Mouse (Mus musculus) hindbrain, embryonic 15.5 days (tissue): ENCODE measurements around the gene Hsd3b1. TPM values are rescaled to one million over a fixed set of nuclear protein-coding genes. Genes with fewer than 3 reads are reported as not detected.

Experiments
- ATAC-seq: fragments of 200-750 bp; cut with Nextera tagmentation; 2 replicates; pipeline ENCODE4 v1.8.0; 2017; ENCODE audit warnings: low read depth, moderate number of reproducible peaks, moderate TSS enrichment; ENCODE audit not compliant: low FRiP score
- H3K27ac ChIP-seq: fragments of 300-500 bp; sonication (generic); replicated peaks from 2 replicates; pipeline ENCODE4 v1.5.1; 2015; ENCODE audit warnings: mild to moderate bottlenecking, inconsistent platforms
- H3K27me3 ChIP-seq: fragments of 300-500 bp; sonication (generic); 2 replicates; pipeline ENCODE4 v1.6.1; 2015; ENCODE audit warnings: control low read depth, inconsistent platforms
- H3K36me3 ChIP-seq: fragments of 300-500 bp; sonication (generic); 2 replicates; pipeline ENCODE4 v1.6.1; 2015; ENCODE audit warnings: control low read depth, inconsistent platforms
- H3K4me1 ChIP-seq: fragments of 300-500 bp; sonication (generic); replicated peaks from 2 replicates; pipeline ENCODE4 v1.6.1; 2015; ENCODE audit warnings: control low read depth, inconsistent platforms
- H3K4me2 ChIP-seq: fragments of 300-500 bp; sonication (generic); 2 replicates; pipeline ENCODE4 v1.6.1; 2015; ENCODE audit warnings: moderate library complexity, mild to moderate bottlenecking, inconsistent platforms
- H3K4me3 ChIP-seq: fragments of 300-500 bp; sonication (generic); 2 replicates; pipeline ENCODE4 v1.5.1; 2015; ENCODE audit warnings: mild to moderate bottlenecking, inconsistent platforms
- H3K9ac ChIP-seq: fragments of 300-500 bp; sonication (generic); 2 replicates; pipeline ENCODE4 v1.6.1; 2015; ENCODE audit warnings: inconsistent platforms
- H3K9me3 ChIP-seq: fragments of 300-500 bp; sonication (generic); 2 replicates; pipeline ENCODE4 v1.6.1; 2016; ENCODE audit warnings: control low read depth, inconsistent platforms
- WGBS: fragments of 180-500 bp; shearing (Covaris S2); methylation state at CpG from one replicate; pipeline ENCODE4 v1.1.7; 2015; 5-methylcytosine and 5-hydroxymethylcytosine counted together
- polyA plus RNA-seq: library from polyadenylated mRNA; unstranded; fragments of >200 nt; fragmentation: Nextera tagmentation; extraction: Ambion mirVana; gene quantifications from 2 replicates; pipeline ENCODE4 v1.2.1, GENCODE M21; 2015

Hsd3b1 gene
- 0.12 TPM in 1 of 2 replicates, not detected in the other for polyA plus RNA-seq

DNA sequence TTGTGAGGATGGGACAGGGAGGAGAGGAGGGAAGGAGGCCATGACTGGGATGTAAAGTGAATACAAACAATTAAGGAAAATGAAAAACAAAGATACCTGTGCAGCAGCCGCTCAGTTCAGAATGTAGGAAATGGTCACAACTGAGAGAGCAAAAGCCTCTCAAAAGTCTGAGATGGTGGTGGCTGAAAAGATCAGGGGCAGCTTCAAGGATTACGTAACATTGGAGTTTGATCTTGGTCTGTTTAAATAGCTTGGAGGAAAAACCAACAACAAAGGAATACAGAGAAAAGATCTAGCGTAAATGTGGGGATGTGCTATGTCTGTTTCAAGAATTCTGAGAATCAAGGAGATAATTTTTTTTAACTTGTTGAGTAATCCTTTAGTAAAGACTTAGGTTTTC, at the start of gene Hsd3b1:
Gene Hsd3b1 (minus strand): TSS at position 219 of the 400 bp plus-strand sequence.
- H3K9me3 ChIP-seq = no peaks in the 10 kb centered on the region
- H3K4me3 ChIP-seq = no peak within 1 kb of the TSS
- H3K4me2 ChIP-seq = no peak within 1 kb of the TSS
- H3K9ac ChIP-seq = no peak within 1 kb of the TSS
- 92% methylated on average over 3 of the region's 3 CpGs for WGBS
- H3K36me3 ChIP-seq = no peaks in the 10 kb centered on the region
- no peaks in the 10 kb centered on the region for H3K4me1 ChIP-seq
- no peak for ATAC-seq
- H3K27ac ChIP-seq = no peak within 1 kb of the TSS
- no peaks in the 10 kb centered on the region for H3K27me3 ChIP-seq

DNA sequence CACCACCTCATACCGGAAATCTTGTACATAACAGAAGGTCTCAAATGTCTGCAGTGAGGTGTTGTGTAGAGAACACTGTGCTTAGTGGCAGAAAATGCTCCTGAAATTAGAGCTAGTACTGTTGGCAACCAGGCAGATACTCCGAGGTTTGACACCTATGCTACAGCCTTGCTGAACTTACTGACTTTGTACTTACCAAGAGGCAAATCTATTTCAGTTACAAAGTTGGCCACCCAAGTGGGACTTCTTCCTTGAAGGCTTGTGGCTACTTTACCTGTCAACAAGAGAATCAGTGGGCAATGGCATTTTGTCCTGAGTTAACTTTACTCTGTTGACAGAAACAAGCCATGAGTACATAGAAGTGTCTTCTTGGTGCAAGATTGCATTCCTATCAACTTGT, 38.0 kb upstream of the Hsd3b1 start:
- Histone ChIP-seq H3K36me3 (no peaks in the 10 kb centered on the region), H3K4me3 (no peak overlapping the region), H3K4me1 (no peaks in the 10 kb centered on the region), H3K9me3 (no peaks in the 10 kb centered on the region), H3K4me2 (no peak overlapping the region), H3K9ac (no peak overlapping the region), H3K27ac (no peak overlapping the region), H3K27me3 (no peaks in the 10 kb centered on the region)
- ATAC-seq = no peak
- WGBS = 96% methylated on average over 2 of the region's 2 CpGs

GRCm38 (mm10) chr3:98895071-98895601, 35.5 kb upstream of the Hsd3b1 start:
- no peak overlapping the region for H3K27ac ChIP-seq
- H3K36me3 ChIP-seq = no peaks in the 10 kb centered on the region
- H3K4me3 ChIP-seq = no peak overlapping the region
- ATAC-seq = peak; percentile 71; the same call in 1 of the 2 replicates
- WGBS = 47% methylated on average over 10 of the region's 10 CpGs
- H3K4me1 ChIP-seq = no peaks in the 10 kb centered on the region
- H3K4me2 ChIP-seq = peak overlapping the region; percentile 38; the same call in 1 of the 2 replicates
- H3K27me3 ChIP-seq = no peaks in the 10 kb centered on the region
- peak overlapping the region; percentile 22; the same call in 1 of the 2 replicates for H3K9ac ChIP-seq
- H3K9me3 ChIP-seq = no peaks in the 10 kb centered on the region

GRCm38 (mm10) chr3:98893057-98893772, 33.6 kb upstream of the Hsd3b1 start, which contains the start of gene Hao2:
Gene Hao2, minus strand, starts transcription at chr3:98893239.
- Histone ChIP-seq H3K4me1 (no peaks in the 10 kb centered on the region), H3K27ac (no peak within 1 kb of the TSS), H3K36me3 (no peaks in the 10 kb centered on the region), H3K9me3 (no peaks in the 10 kb centered on the region), H3K4me2 (no peak within 1 kb of the TSS), H3K4me3 (no peak within 1 kb of the TSS), H3K9ac (no peak within 1 kb of the TSS), H3K27me3 (no peaks in the 10 kb centered on the region)
- no peak for ATAC-seq
- WGBS = 95% methylated on average over 3 of the region's 3 CpGs

DNA sequence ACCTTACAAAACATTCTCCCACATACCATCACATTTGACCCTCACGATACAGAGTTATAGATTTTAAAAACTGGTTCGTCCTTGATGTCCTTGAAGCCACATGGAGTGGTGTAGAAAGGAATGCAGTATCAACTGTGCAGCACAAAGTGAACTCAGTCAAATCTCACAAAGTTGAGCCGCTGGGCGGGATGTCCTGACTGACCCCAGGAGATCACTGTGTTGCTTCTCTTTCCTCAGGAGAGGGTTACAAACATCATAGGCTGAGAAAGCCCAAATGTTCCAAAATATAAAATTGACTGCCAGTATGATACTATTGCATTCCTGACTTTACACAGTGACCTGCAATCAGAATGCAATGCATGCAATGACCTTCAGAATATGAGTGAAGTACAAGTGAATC, 30.8 kb upstream of the Hsd3b1 start:
- Histone ChIP-seq H3K27me3 (no peaks in the 10 kb centered on the region), H3K36me3 (no peaks in the 10 kb centered on the region), H3K4me1 (no peaks in the 10 kb centered on the region), H3K4me2 (no peak overlapping the region), H3K9ac (no peak overlapping the region), H3K9me3 (no peaks in the 10 kb centered on the region), H3K27ac (no peak overlapping the region), H3K4me3 (no peak overlapping the region)
- 85% methylated on average over 4 of the region's 4 CpGs for WGBS
- ATAC-seq = no peak

- Histone ChIP-seq H3K9me3 (no peaks in the 10 kb centered on the region), H3K4me3 (no peak overlapping the region), H3K4me1 (no peaks in the 10 kb centered on the region), H3K27ac (no peak overlapping the region), H3K9ac (no peak overlapping the region), H3K4me2 (no peak overlapping the region), H3K27me3 (no peaks in the 10 kb centered on the region), H3K36me3 (no peaks in the 10 kb centered on the region)
- 80% methylated on average over 2 of the region's 2 CpGs for WGBS
- no peak for ATAC-seq
Measured at GRCm38 (mm10) chr3:98888206-98888605, 28.6 kb upstream of the Hsd3b1 start.

DNA sequence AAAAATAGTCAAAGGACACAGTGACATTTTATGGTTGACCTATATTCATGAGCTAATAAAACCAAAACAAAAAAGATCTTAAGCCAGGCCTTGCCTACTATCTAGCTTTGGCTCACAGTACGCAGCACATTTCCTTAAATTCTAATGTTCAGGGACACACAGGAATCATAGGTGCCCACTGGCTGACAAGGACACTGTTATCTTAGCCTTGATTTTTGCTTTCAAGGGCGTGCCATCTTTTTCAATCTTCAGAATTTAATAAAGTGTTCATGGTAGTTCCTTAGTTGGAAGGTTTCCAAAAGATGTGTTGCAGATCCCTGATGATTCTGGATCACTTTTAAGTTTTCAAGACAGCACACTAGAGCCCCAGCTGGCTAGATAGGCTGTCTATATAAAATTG, 21.2 kb upstream of the Hsd3b1 start:
- Histone ChIP-seq H3K9ac (no peak overlapping the region), H3K4me1 (no peaks in the 10 kb centered on the region), H3K27ac (no peak overlapping the region), H3K4me2 (no peak overlapping the region), H3K4me3 (no peak overlapping the region), H3K9me3 (no peaks in the 10 kb centered on the region), H3K36me3 (no peaks in the 10 kb centered on the region), H3K27me3 (no peaks in the 10 kb centered on the region)
- ATAC-seq = no peak
- WGBS = 92% methylated on average over 2 of the region's 2 CpGs

DNA sequence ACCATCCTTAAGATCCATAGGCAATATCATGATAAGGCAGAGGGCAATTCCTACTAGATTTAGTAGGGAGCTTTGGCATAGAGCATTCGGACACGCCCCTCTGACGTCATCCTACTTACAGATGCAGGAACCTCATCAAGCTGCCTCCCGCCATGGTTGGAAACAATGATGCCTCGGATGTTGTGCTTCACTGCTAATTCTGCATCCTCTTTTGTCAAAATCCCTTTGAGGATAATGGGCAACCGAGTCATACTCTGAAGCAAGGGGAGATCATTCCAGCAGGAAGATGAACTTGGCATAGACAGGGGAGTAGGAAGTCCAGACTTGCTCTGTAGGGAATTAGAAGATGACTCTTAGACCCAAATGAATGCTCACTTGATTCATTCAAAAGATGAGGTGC, 20.6 kb upstream of the Hsd3b1 start:
- H3K27ac ChIP-seq = no peak overlapping the region
- H3K4me3 ChIP-seq = no peak overlapping the region
- 70% methylated on average over 6 of the region's 6 CpGs for WGBS
- H3K4me1 ChIP-seq = no peaks in the 10 kb centered on the region
- no peak for ATAC-seq
- no peaks in the 10 kb centered on the region for H3K27me3 ChIP-seq
- H3K36me3 ChIP-seq = no peaks in the 10 kb centered on the region
- no peak overlapping the region for H3K9ac ChIP-seq
- H3K9me3 ChIP-seq = no peaks in the 10 kb centered on the region
- no peak overlapping the region for H3K4me2 ChIP-seq

GRCm38 (mm10) chr3:98868219-98868618, 8.6 kb upstream of the Hsd3b1 start:
- no peaks in the 10 kb centered on the region for H3K27me3 ChIP-seq
- H3K4me2 ChIP-seq = no peak overlapping the region
- 86% methylated on average over 2 of the region's 2 CpGs for WGBS
- ATAC-seq = no peak
- H3K4me3 ChIP-seq = no peak overlapping the region
- H3K9me3 ChIP-seq = no peaks in the 10 kb centered on the region
- no peak overlapping the region for H3K27ac ChIP-seq
- H3K4me1 ChIP-seq = no peaks in the 10 kb centered on the region
- H3K36me3 ChIP-seq = no peaks in the 10 kb centered on the region
- no peak overlapping the region for H3K9ac ChIP-seq

- no peak overlapping the region for H3K4me3 ChIP-seq
- no peak overlapping the region for H3K9ac ChIP-seq
- 96% methylated on average over 1 of the region's 1 CpGs for WGBS
- no peak for ATAC-seq
- H3K27me3 ChIP-seq = no peaks in the 10 kb centered on the region
- H3K4me1 ChIP-seq = no peaks in the 10 kb centered on the region
- H3K4me2 ChIP-seq = no peak overlapping the region
- no peaks in the 10 kb centered on the region for H3K36me3 ChIP-seq
- no peak overlapping the region for H3K27ac ChIP-seq
- no peaks in the 10 kb centered on the region for H3K9me3 ChIP-seq
Measured at GRCm38 (mm10) chr3:98862800-98863199, 3.2 kb upstream of the Hsd3b1 start.

DNA sequence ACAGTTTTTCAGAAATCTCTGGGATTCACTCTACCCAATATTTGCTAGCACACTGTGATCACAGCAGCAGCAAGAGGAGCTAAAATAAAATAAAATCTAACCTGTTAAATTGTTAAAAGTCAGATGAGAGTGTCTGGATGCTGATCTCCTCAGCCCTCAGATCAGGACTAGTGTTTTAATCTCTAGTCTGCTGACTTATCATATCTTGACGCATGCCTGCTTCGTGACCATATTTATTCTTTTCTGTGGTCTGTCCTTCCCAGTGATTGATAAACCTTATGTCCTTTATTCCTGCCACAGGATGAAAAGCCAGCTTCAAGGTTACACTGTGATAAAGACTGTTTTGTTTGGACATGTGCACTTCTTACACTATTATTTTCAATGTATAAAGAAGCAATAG, 1.5 kb downstream of the Hsd3b1 start:
- no peaks in the 10 kb centered on the region for H3K36me3 ChIP-seq
- H3K9me3 ChIP-seq = no peaks in the 10 kb centered on the region
- H3K4me2 ChIP-seq = no peak overlapping the region
- no peak for ATAC-seq
- no peaks in the 10 kb centered on the region for H3K4me1 ChIP-seq
- no peak overlapping the region for H3K4me3 ChIP-seq
- no peak overlapping the region for H3K27ac ChIP-seq
- no peaks in the 10 kb centered on the region for H3K27me3 ChIP-seq
- H3K9ac ChIP-seq = no peak overlapping the region
- 91% methylated on average over 2 of the region's 2 CpGs for WGBS

DNA sequence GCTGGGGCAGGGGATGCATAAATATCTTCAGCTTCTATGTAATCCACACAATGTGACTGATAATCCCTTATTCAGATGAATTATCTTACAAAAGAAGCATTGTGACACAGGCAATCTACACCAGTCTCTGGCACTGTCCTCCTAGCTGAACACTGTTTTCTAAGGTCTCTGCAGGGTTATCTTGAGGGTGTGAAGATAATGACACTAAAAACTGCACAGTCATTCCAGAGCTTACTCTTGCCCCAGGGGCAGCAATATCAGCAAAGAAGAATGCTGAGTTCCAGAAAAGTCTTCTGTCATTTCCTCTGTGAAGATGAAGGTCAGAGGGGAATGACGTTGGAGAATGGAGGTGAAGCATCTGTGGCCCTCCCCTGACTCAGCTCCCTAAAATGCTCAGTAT, 2.7 kb downstream of the Hsd3b1 start:
- no peak overlapping the region for H3K4me3 ChIP-seq

More for the DNA sequence above, 2.7 kb downstream of the Hsd3b1 start:
- H3K27me3 ChIP-seq = no peaks in the 10 kb centered on the region
- H3K36me3 ChIP-seq = no peaks in the 10 kb centered on the region
- 74% methylated on average over 1 of the region's 1 CpGs for WGBS
- no peak overlapping the region for H3K9ac ChIP-seq
- no peak overlapping the region for H3K27ac ChIP-seq
- no peaks in the 10 kb centered on the region for H3K4me1 ChIP-seq
- no peak for ATAC-seq
- no peaks in the 10 kb centered on the region for H3K9me3 ChIP-seq
- no peak overlapping the region for H3K4me2 ChIP-seq
